Mouse (Mus musculus) forebrain, embryonic 14.5 days (tissue): ENCODE results near the gene Rbm45. TPM values are rescaled to one million over a fixed set of nuclear protein-coding genes. Genes with fewer than 3 reads are reported as not detected.

Source experiments
- ATAC-seq: fragments of 200-750 bp; cut with Nextera tagmentation; 2 replicates; pipeline ENCODE4 v1.8.0; 2017; ENCODE audit warnings: mild to moderate bottlenecking, moderate library complexity
- DNase-seq: peaks from one replicate; pipeline ENCODE4 v3.0.0-alpha.2; 2015; ENCODE audit warnings: low spot score
- H3K27ac ChIP-seq: fragments of 300-500 bp; sonication (generic); 2 replicates; pipeline ENCODE4 v1.5.1; 2014; ENCODE audit warnings: low read depth, mild to moderate bottlenecking, control low read depth, low read length, moderate library complexity
- H3K27me3 ChIP-seq: fragments of 300-500 bp; sonication (generic); replicated peaks from 2 replicates; pipeline ENCODE4 v1.6.1; 2014; ENCODE audit warnings: low read length, control low read depth, mixed read lengths; ENCODE audit not compliant: control insufficient read depth, insufficient read depth
- H3K36me3 ChIP-seq: fragments of 300-500 bp; sonication (generic); 2 replicates; pipeline ENCODE4 v1.6.1; 2014; ENCODE audit warnings: low read length, control low read depth; ENCODE audit not compliant: control insufficient read depth, insufficient read depth
- H3K4me1 ChIP-seq: fragments of 300-500 bp; sonication (generic); 2 replicates; pipeline ENCODE4 v1.6.1; 2014; ENCODE audit warnings: antibody characterized with exemption, low read length, control low read depth; ENCODE audit not compliant: control insufficient read depth, insufficient read depth
- H3K4me2 ChIP-seq: fragments of 300-500 bp; sonication (generic); 2 replicates; pipeline ENCODE4 v1.6.1; 2014; ENCODE audit warnings: mild to moderate bottlenecking, control low read depth, low read length
- H3K4me3 ChIP-seq: fragments of 300-500 bp; sonication (generic); 2 replicates; pipeline ENCODE4 v1.5.1; 2014; ENCODE audit warnings: low read depth, low read length, control low read depth
- H3K9ac ChIP-seq: fragments of 300-500 bp; sonication (generic); 2 replicates; pipeline ENCODE4 v1.6.1; 2014; ENCODE audit warnings: mild to moderate bottlenecking, low read length, control low read depth, moderate library complexity
- H3K9me3 ChIP-seq: fragments of 300-500 bp; sonication (generic); replicated peaks from 2 replicates; pipeline ENCODE4 v1.6.1; 2016; ENCODE audit warnings: low read length, control low read depth, mixed read lengths; ENCODE audit not compliant: control insufficient read depth
- WGBS: fragments of 180-500 bp; shearing (Covaris S2); extraction: QIAGEN DNeasy Blood & Tissue Kit; methylation state at CpG from one replicate; pipeline ENCODE4 v1.1.7; 2014; 5-methylcytosine and 5-hydroxymethylcytosine counted together
- polyA plus RNA-seq: library from polyadenylated mRNA; unstranded; fragments of >200 nt; fragmentation: Nextera tagmentation; extraction: Ambion mirVana; gene quantifications from 2 replicates; pipeline ENCODE4 v1.2.1, GENCODE M21; 2014

Rbm45 gene
- polyA plus RNA-seq, result 18.2 and 19.1 TPM in 2 replicates

DNA sequence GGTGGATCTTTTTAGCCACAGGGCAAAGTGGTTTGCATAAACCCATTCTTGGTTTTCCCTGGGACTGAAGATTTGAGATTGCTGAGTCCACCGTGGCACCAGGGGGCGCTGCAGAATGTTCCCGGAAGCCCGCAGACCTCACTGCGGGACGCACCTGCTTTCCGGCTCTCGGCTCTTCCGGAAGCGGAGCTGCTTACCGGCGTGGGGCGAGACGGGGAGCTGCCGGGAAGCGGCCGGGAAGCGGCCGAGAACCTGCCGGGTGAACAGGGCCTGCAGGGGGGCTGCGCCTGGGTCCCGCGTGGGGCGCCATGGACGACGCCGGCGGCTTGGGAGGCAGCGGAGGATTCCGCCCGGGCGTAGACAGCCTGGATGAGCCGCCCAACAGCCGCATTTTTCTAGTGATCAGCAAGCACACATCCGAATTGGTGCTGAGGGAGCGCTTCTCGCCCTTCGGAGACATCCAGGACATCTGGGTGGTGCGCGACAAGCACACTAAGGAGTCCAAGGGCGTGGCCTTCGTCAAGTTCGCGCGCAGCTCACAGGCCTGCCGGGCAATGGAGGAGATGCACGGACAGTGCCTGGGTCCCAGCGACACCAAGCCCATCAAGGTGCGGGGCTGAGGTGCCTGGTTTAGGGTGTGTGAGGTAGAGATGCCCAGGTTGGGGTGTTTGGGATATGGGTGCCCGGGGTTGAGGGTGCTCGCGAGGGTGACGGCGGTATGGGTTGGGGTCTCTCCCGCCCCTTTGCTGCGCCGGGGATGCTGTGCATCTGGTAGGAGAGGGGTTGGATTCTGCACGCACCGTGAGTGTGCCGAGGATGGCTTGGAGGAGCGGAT, at the start of gene Rbm45:
TSS of gene Rbm45 (plus strand) at position 164 of the 835 bp plus-strand sequence.
- Histone ChIP-seq H3K27ac (peak within 1 kb of the TSS; percentile 54; the same call in 1 of the 2 replicates), H3K4me3 (peak within 1 kb of the TSS; percentile 89), H3K27me3 (no peaks in the 10 kb centered on the region), H3K36me3 (peaks cover 29% of the 10 kb centered on the region), H3K9me3 (no peaks in the 10 kb centered on the region), H3K4me1 (peaks cover 6% of the 10 kb centered on the region), H3K4me2 (peak within 1 kb of the TSS; percentile 91), H3K9ac (peak within 1 kb of the TSS; percentile 93)
- under 1% methylated on average over 61 of the region's 61 CpGs for WGBS
- peak; percentile 94 for ATAC-seq
- peak; percentile 95 for DNase-seq

- Histone ChIP-seq H3K36me3 (no peaks in the 10 kb centered on the region), H3K27ac (no peak overlapping the region), H3K9ac (no peak overlapping the region), H3K4me1 (no peaks in the 10 kb centered on the region), H3K4me3 (no peak overlapping the region), H3K4me2 (no peak overlapping the region), H3K9me3 (no peaks in the 10 kb centered on the region), H3K27me3 (no peaks in the 10 kb centered on the region)
- DNase-seq (no peak), ATAC-seq (no peak)
- 77% methylated on average over 6 of the region's 6 CpGs for WGBS
These were observed 49.4 kb upstream of the Rbm45 start for GRCm38 (mm10) chr2:76320336-76320735.

GRCm38 (mm10) chr2:76323185-76323875, 46.5 kb upstream of the Rbm45 start:
- H3K27ac ChIP-seq, result no peak overlapping the region
- ATAC-seq, result no peak
- no peak overlapping the region for H3K4me2 ChIP-seq
- H3K9me3 ChIP-seq, result no peaks in the 10 kb centered on the region
- H3K4me3 ChIP-seq, result no peak overlapping the region
- no peaks in the 10 kb centered on the region for H3K27me3 ChIP-seq
- DNase-seq, result no peak
- 85% methylated on average over 21 of the region's 21 CpGs for WGBS
- no peak overlapping the region for H3K9ac ChIP-seq
- H3K4me1 ChIP-seq, result no peaks in the 10 kb centered on the region
- no peaks in the 10 kb centered on the region for H3K36me3 ChIP-seq

DNA sequence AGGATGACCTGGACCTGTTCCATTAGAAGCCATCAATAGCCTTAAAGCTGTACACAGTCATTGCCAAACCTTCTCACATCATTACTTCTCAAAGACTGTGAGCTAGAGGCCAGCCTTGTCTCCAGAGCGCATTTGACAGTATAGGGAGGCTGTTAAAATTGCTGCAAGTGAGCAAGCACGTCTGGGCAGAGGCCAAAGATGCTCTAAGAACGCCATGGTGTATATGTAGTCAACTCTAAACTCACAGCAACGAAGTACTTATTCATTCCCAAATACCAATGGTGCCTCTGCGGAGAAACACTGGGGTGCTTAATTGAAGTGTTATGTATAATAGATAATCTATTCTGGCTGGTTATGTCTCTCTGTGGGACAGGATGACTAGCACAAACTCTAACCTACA, 45.3 kb upstream of the Rbm45 start:
- no peak for DNase-seq

DNA sequence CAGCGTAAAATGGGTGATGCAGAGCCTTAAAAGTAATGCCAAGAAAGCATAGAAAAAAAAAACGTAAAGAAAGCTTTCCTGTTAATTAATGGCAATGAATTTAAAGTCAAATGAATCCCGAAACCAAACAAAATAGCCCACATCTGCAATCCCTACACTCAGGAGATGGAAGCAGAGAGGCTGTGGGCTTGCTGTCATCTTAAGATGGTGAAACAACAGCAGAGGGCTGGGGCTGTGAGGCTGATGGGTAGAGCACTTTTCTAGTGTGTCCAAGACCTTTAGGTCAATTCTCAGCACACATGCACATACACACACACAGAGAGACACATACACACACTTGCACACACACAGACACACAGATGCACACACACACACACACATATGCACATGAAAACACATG, 43.6 kb upstream of the Rbm45 start:
- no peak overlapping the region for H3K27ac ChIP-seq
- H3K36me3 ChIP-seq, result no peaks in the 10 kb centered on the region
- DNase-seq (no peak), ATAC-seq (no peak)
- no peak overlapping the region for H3K9ac ChIP-seq
- no peaks in the 10 kb centered on the region for H3K27me3 ChIP-seq
- no peak overlapping the region for H3K4me2 ChIP-seq
- H3K4me3 ChIP-seq, result no peak overlapping the region
- no peaks in the 10 kb centered on the region for H3K4me1 ChIP-seq
- 90% methylated on average over 3 of the region's 3 CpGs for WGBS
- H3K9me3 ChIP-seq, result no peaks in the 10 kb centered on the region

More for the DNA sequence above, 45.3 kb upstream of the Rbm45 start:
- H3K36me3 ChIP-seq, result no peaks in the 10 kb centered on the region
- H3K27me3 ChIP-seq, result no peaks in the 10 kb centered on the region
- no peaks in the 10 kb centered on the region for H3K9me3 ChIP-seq
- no peak for ATAC-seq
- 80% methylated on average over 5 of the region's 5 CpGs for WGBS
- H3K4me2 ChIP-seq, result no peak overlapping the region
- no peak overlapping the region for H3K9ac ChIP-seq
- H3K4me3 ChIP-seq, result no peak overlapping the region
- no peak overlapping the region for H3K27ac ChIP-seq
- H3K4me1 ChIP-seq, result no peaks in the 10 kb centered on the region

GRCm38 (mm10) chr2:76330081-76330480, 39.7 kb upstream of the Rbm45 start:
- Histone ChIP-seq H3K27ac (no peak overlapping the region), H3K4me1 (no peaks in the 10 kb centered on the region), H3K9me3 (no peaks in the 10 kb centered on the region), H3K4me2 (no peak overlapping the region), H3K27me3 (no peaks in the 10 kb centered on the region), H3K9ac (no peak overlapping the region), H3K4me3 (no peak overlapping the region), H3K36me3 (no peaks in the 10 kb centered on the region)
- 91% methylated on average over 5 of the region's 5 CpGs for WGBS
- DNase-seq, result no peak
- ATAC-seq, result no peak

DNA sequence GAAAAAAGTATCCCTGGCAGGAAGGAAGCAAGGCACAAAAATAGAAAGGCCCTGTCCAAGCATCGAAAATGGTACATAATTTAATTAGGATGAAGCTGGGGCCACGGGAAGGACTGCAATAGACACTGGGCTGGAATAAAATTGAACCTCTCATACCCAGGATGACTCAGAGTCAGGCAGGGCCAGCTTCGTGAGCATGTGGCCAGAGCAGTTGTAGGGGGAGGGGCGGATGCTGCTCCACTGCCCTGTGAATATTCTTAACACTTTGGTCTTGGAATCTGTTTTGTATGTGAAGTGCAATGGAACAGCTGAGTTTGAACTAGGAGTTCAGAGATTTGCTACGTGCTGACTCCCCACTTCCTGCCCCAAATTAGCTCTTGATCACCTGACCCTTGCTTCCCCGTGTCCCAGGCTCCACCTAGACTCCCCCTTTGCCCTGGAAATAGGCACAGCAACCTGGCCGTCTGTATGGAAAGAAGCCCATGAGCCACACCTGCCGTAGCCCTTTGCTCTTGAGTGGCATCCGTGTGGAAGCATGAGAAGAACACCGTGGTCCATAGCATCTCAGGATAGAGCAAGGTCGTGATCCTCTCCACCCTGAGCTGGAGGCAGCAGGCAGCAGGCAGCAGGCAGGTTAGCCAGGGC, 37.5 kb upstream of the Rbm45 start:
- 79% methylated on average over 11 of the region's 11 CpGs for WGBS
- Histone ChIP-seq H3K27me3 (no peaks in the 10 kb centered on the region), H3K4me3 (no peak overlapping the region), H3K9ac (no peak overlapping the region), H3K36me3 (no peaks in the 10 kb centered on the region), H3K4me2 (no peak overlapping the region), H3K27ac (no peak overlapping the region), H3K9me3 (no peaks in the 10 kb centered on the region), H3K4me1 (no peaks in the 10 kb centered on the region)
- DNase-seq (no peak), ATAC-seq (no peak)

DNA sequence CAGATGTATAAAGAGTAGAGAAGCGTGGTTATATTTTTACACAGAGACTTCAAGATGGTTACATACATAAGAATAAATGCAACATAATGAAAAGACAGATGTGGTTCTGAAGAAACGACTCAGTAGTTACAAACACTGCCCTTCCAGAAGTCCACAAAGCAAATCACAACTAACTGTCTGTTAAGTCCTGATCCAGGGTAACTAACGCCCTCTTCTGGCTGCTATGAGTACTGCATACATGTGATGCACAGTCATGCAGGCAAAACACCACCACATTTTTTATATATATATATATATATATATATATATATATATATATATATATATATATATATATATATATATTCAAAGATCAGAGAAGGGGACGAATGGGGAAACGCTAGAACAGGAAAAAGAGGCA, 35.2 kb upstream of the Rbm45 start:
- no peaks in the 10 kb centered on the region for H3K27me3 ChIP-seq
- DNase-seq (peak; percentile 30), ATAC-seq (no peak)
- no peak overlapping the region for H3K4me3 ChIP-seq
- H3K4me2 ChIP-seq, result no peak overlapping the region
- no peak overlapping the region for H3K9ac ChIP-seq
- no peak overlapping the region for H3K27ac ChIP-seq
- H3K4me1 ChIP-seq, result no peaks in the 10 kb centered on the region
- H3K36me3 ChIP-seq, result no peaks in the 10 kb centered on the region
- H3K9me3 ChIP-seq, result no peaks in the 10 kb centered on the region
- 81% methylated on average over 5 of the region's 5 CpGs for WGBS
